Mouse (Mus musculus) gastrocnemius, postnatal 25 days (tissue): ENCODE measurements around the gene Gm49340. TPM values are rescaled to one million over a fixed set of nuclear protein-coding genes. Genes with fewer than 3 reads are reported as not detected.

Experiments
- total RNA-seq, 2 experiments: library from RNA; stranded (reverse); gene quantifications; 1 replicate in 1 of 2; 2 replicates in 1 of 2; pipeline ENCODE4 v1.2.3; 2021

The Gm49340 gene
- total RNA-seq, 2 experiments from 2014 or later, result not detected

Other genes with a start within 250 kb of the Gm49340 start
- under 1 TPM; 0.11 to 0.15 TPM for gene Itgae, start 239.2 kb upstream of the Gm49340 start, total RNA-seq
- under 1 TPM; 0.10 to 0.38 TPM for gene Haspin, start 191.4 kb upstream of the Gm49340 start, total RNA-seq
- 1 to 10 TPM; 8.7 to 9.7 TPM for gene P2rx5, start 169.3 kb upstream of the Gm49340 start, total RNA-seq
- 10 to 100 TPM; 77.8 to 87.8 TPM for gene Emc6, start 152.7 kb upstream of the Gm49340 start, total RNA-seq
- 10 to 100 TPM; 10.1 to 15.2 TPM for gene Tax1bp3, start 152.7 kb upstream of the Gm49340 start, total RNA-seq
- gene Ctns, start 130.7 kb upstream of the Gm49340 start, total RNA-seq, result 1 to 10 TPM; 5.6 to 7.4 TPM
- gene Shpk, start 130.3 kb upstream of the Gm49340 start, total RNA-seq, result 1 to 10 TPM in 1 of 2 experiments, under 1 TPM in 1; 0.59 to 1.0 TPM
- under 1 TPM in 1 of 2 experiments, not detected in 1; 0.21 TPM for gene Trpv1, start 95.4 kb upstream of the Gm49340 start, total RNA-seq
- gene Trpv3, start 62.4 kb upstream of the Gm49340 start, total RNA-seq, result under 1 TPM in 1 of 2 experiments, not detected in 1; 0.05 TPM
- 1 to 10 TPM; 1.8 to 4.8 TPM for gene Aspa, start 145 bp upstream of the Gm49340 start, total RNA-seq
- gene Spata22, start within 50 bp of the Gm49340 start, total RNA-seq, result not detected
- not detected for gene Olfr20, start 21.0 kb downstream of the Gm49340 start, total RNA-seq
- not detected for gene Olfr376, start 41.5 kb downstream of the Gm49340 start, total RNA-seq
- gene Olfr1, start 69.9 kb downstream of the Gm49340 start, total RNA-seq, result not detected
- not detected for gene Olfr378, start 98.7 kb downstream of the Gm49340 start, total RNA-seq
- not detected for gene Olfr380, start 127.8 kb downstream of the Gm49340 start, total RNA-seq
- not detected for gene Olfr381, start 161.9 kb downstream of the Gm49340 start, total RNA-seq
- not detected for gene Olfr382, start 187.5 kb downstream of the Gm49340 start, total RNA-seq